Mouse (Mus musculus) liver, embryonic 15.5 days (tissue): ENCODE data around the gene Tceal5. TPM values are rescaled to one million over a fixed set of nuclear protein-coding genes. Genes with fewer than 3 reads are reported as not detected.

ENCODE experiments used
- ATAC-seq: fragments of 200-750 bp; cut with Nextera tagmentation; 2 replicates; pipeline ENCODE4 v1.8.0; 2017; ENCODE audit warnings: moderate number of reproducible peaks, mild to moderate bottlenecking, moderate library complexity; ENCODE audit not compliant: insufficient read depth
- H3K27ac ChIP-seq: fragments of 300-500 bp; sonication (generic); replicated peaks from 2 replicates; pipeline ENCODE4 v1.5.1; 2015; ENCODE audit warnings: mild to moderate bottlenecking, inconsistent platforms
- H3K27me3 ChIP-seq: fragments of 300-500 bp; sonication (generic); 2 replicates; pipeline ENCODE4 v1.6.1; 2015; ENCODE audit warnings: mild to moderate bottlenecking, inconsistent platforms
- H3K36me3 ChIP-seq: fragments of 300-500 bp; sonication (generic); replicated peaks from 2 replicates; pipeline ENCODE4 v1.6.1; 2015; ENCODE audit warnings: moderate library complexity, mild to moderate bottlenecking, inconsistent platforms
- H3K4me1 ChIP-seq: fragments of 300-500 bp; sonication (generic); replicated peaks from 2 replicates; pipeline ENCODE4 v1.6.1; 2015; ENCODE audit warnings: inconsistent platforms
- H3K4me2 ChIP-seq: fragments of 300-500 bp; sonication (generic); 2 replicates; pipeline ENCODE4 v1.6.1; 2015; ENCODE audit warnings: moderate library complexity, mild to moderate bottlenecking, inconsistent platforms
- H3K4me3 ChIP-seq: fragments of 300-500 bp; sonication (generic); replicated peaks from 2 replicates; pipeline ENCODE4 v1.5.1; 2015; ENCODE audit warnings: mild to moderate bottlenecking, inconsistent platforms
- H3K9ac ChIP-seq: fragments of 300-500 bp; sonication (generic); 2 replicates; pipeline ENCODE4 v1.6.1; 2015; ENCODE audit warnings: moderate library complexity, mild to moderate bottlenecking, inconsistent platforms
- H3K9me3 ChIP-seq: fragments of 300-500 bp; sonication (generic); replicated peaks from 2 replicates; pipeline ENCODE4 v1.6.1; 2016; ENCODE audit warnings: inconsistent platforms
- WGBS: fragments of 180-500 bp; shearing (Covaris S2); methylation state at CpG from one replicate; pipeline ENCODE4 v1.1.7; 2015; ENCODE audit warnings: mixed read lengths; ENCODE audit not compliant: insufficient replicate concordance; 5-methylcytosine and 5-hydroxymethylcytosine counted together
- microRNA-seq: library from miRNA; unstranded; fragments of <30 nt; microRNA quantifications from one replicate; pipeline ENCODE4, GENCODE M21; 2016
- polyA plus RNA-seq: library from polyadenylated mRNA; unstranded; fragments of >200 nt; fragmentation: Nextera tagmentation; extraction: Ambion mirVana; gene quantifications from 2 replicates; pipeline ENCODE4 v1.2.1, GENCODE M21; 2015

Gene Tceal5
- polyA plus RNA-seq, 1 experiment from 2014 or later, result 8.8 TPM

DNA sequence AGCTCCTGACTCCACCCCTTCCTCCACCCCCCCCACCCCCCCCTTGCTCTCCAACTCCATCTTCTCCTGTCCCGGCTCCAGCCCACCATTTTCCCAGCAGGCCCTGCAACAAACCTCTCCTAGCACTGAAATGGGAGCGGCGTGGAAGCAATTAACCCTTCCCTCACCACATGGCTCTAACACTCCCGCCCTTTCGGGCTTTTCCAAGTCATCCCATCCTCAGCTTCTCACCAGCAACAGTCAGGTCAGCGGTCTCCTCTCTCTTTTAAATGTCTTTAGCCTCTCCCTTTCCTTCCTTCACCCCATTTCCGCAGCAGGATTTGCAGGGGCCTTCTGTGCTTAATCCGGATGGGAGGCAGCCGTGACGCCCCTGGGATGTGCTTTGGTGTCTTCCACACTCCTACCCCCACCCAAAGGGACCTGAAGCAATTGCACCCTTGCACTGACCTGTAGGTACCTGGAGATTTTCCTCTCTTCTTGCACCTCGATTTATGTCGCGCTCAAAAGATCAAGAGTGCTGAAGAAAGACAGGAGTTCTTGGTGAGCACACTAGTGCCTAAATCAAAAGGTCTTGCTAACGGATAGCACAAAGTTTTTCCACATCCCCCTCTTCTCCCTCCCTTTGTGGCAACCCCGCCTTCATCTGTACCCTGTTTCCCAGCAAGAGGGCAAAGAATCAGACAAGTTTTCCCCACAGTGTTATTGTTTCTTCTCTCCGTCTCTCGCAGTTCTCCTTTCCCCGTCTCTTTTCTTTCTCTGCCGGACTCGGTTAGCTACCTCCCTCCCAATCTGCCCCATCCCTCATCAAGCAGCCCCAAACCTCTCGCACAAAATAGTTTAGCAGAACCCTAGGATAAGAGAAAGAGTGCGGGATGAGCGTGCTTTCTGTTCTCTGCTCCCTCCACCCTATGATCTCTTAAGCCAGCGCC lies 32.2 kb downstream of the Tceal5 start:
- Histone ChIP-seq H3K36me3 (0 out of 2 replicates have a peak, but pooled peaks cover 5% of the 10 kb centered on the region), H3K9me3 (no peaks in the 10 kb centered on the region), H3K4me1 (peaks cover 8% of the 10 kb centered on the region), H3K27me3 (no peaks in the 10 kb centered on the region; the same call in 1 of the 2 replicates), H3K4me3 (peak overlapping the region; percentile 64), H3K9ac (peak overlapping the region; percentile 62), H3K27ac (peak overlapping the region; percentile 83), H3K4me2 (peak overlapping the region; percentile 68)
- peak; percentile 73 for ATAC-seq
- 14% methylated on average over 24 of the region's 24 CpGs for WGBS

DNA sequence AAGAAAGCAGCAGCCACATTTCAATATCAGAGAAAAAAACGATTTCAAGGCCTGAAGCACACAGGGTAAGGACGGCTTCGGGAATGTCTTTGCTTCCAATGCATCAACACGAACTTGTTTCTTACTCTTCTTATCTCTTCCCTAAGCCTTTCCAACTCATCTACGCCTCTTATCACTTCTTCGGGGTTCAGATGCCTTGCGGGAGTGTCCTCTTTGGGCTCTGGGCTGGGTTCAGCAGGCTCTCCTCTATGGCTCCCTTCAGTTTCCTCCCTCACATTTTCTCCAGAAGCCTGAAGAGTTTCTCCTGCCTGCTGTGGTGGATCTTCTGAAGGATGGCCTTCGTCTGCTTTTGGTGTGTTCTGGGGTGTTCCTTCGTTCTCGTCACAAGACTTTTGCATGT lies 33.1 kb downstream of the Tceal5 start:
- Histone ChIP-seq H3K4me1 (peaks cover 8% of the 10 kb centered on the region), H3K4me2 (peak overlapping the region; percentile 68), H3K9me3 (no peaks in the 10 kb centered on the region), H3K4me3 (peak overlapping the region; percentile 64), H3K36me3 (0 out of 2 replicates have a peak, but pooled peaks cover 5% of the 10 kb centered on the region), H3K27me3 (no peaks in the 10 kb centered on the region; the same call in 1 of the 2 replicates), H3K9ac (peak overlapping the region; percentile 62; the same call in 1 of the 2 replicates), H3K27ac (peak overlapping the region; percentile 83)
- ATAC-seq, result peak; percentile 83
- 31% methylated on average over 10 of the region's 10 CpGs for WGBS

Small RNA genes lying within 50 kb of the gene (microRNA-seq; reads per million reads assigned to microRNA genes)
- gene Mir6383, result not detected

Other genes starting within 250 kb of the Tceal5 start
- gene Arxes2, start 210.1 kb downstream of the Tceal5 start, polyA plus RNA-seq, result 14.4 and 18.1 TPM in 2 replicates
- 6.6 and 6.7 TPM in 2 replicates for gene Arxes1, start 170.5 kb downstream of the Tceal5 start, polyA plus RNA-seq
- gene Bex2, start 135.6 kb downstream of the Tceal5 start, polyA plus RNA-seq, result 147 and 153 TPM in 2 replicates
- 0.15 and 0.18 TPM in 2 replicates for gene Nxf3, start 118.6 kb downstream of the Tceal5 start, polyA plus RNA-seq
- 128 and 149 TPM in 2 replicates for gene Bex4, start 64.9 kb downstream of the Tceal5 start, polyA plus RNA-seq
- 167 and 187 TPM in 2 replicates for gene Tceal8, start 31.5 kb downstream of the Tceal5 start, polyA plus RNA-seq
- 8.2 and 14.3 TPM in 2 replicates for gene Tceal7, start 10.9 kb upstream of the Tceal5 start, polyA plus RNA-seq
- 187 and 201 TPM in 2 replicates for gene Bex1, start 11.6 kb upstream of the Tceal5 start, polyA plus RNA-seq
- gene Tceal9, start 41.2 kb upstream of the Tceal5 start, polyA plus RNA-seq, result 221 and 239 TPM in 2 replicates
- gene Bex3, start 66.4 kb upstream of the Tceal5 start, polyA plus RNA-seq, result 201 and 212 TPM in 2 replicates